Mouse (Mus musculus) thymus, adult 2 months (tissue): ENCODE data around the gene Fut7.

Experiments
- CTCF ChIP-seq: fragments of 200-500 bp; IDR thresholded peaks from 2 replicates; pipeline ENCODE4 v1.5.1; 2012; ENCODE audit warnings: mild to moderate bottlenecking, control low read depth, low read length, moderate library complexity, borderline replicate concordance; ENCODE audit not compliant: control insufficient read depth, poor library complexity, insufficient read depth; ENCODE audit errors: extremely low read depth
- POLR2A ChIP-seq: fragments of 200-500 bp; IDR thresholded peaks from 2 replicates; pipeline ENCODE4 v1.6.1; 2012; ENCODE audit warnings: mild to moderate bottlenecking, low read length, control low read depth, moderate library complexity; ENCODE audit not compliant: control insufficient read depth, poor library complexity, insufficient read depth; ENCODE audit errors: extremely low read depth

DNA sequence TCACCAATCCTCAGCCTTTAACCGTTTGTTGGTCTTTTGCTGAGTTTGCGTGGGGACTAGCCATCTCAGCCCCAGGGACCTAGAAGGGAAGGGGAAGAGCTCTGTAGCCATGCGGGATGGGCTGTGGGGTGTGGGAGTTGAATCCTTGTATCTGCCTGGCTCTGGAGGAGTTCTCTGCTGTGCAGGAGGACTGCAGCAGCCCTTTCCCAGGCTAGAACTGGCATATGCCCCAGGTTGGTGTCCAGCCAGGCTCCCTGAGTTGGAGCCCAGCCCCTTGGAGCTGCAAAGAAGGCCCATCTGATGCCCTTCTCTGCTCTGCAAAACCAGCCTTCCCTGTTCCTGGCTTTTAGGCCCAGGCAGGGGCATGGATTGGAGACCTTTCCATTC, 26.5 kb upstream of the Fut7 start:
- TF ChIP-seq CTCF (no peak), POLR2A (no peak)
